7 mouse cellular contexts compared by ENCODE assay signal in the genomic region with DNA sequence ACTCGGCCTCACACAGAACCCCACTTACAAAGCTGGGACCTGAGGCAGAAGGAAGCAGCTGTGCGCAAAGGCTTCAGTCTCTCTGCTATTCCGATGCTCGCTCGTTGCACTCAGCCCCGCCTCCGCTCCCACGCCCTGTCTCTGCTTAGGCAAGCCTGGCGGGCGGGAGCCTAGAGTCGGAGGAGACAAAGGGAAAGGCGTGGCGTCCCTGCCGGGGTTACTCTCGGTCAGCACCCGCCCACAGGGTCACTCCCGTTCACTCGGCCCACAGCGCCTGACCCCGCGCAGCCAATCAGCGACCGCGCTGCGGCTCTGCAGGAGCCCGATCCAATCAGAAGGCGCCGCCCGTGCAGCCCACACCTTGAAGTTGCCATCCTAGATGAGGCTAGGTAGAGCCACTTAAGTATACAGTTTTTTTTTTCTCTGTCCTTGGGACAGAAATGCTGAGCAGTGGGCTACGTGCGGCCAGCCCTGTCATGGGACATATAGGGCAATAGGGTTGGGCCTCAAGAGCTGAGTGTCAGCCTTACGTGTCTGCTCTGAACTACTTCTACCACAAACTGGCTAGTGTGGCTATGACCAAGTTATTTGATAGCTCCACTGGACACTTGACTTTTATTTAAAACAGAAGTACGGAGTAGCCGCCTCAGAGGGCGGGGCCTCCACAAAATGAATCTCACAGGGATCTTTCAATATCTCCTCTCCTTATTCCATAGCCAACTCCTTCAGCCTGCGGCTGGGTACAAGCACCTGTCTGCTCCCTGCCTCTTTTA. TPM values are rescaled to one million over a fixed set of nuclear protein-coding genes. Genes with fewer than 3 reads are reported as not detected.
DNase-seq lines count a peak whose midpoint lies in the region; ATAC-seq lines count a peak whose summit lies in the region.

No protein-coding gene starts in this region.

- peak; percentile 96 for ATAC-seq in embryonic facial prominence, embryonic 11.5 days (replicated peaks; ENCODE audit: insufficient number of reproducible peaks, low FRiP score, low TSS enrichment, low read depth)
- peak; percentile 99 for ATAC-seq in limb, embryonic 11.5 days (ENCODE audit: insufficient number of reproducible peaks, low FRiP score, low TSS enrichment, low read depth)
- ATAC-seq in midbrain, embryonic 14.5 days (ENCODE audit: low FRiP score, low TSS enrichment): peak; percentile 97

- 2% methylated on average over 36 of the region's 36 CpGs for WGBS in embryonic facial prominence, embryonic 11.5 days
- 2% methylated on average over 36 of the region's 36 CpGs for WGBS in limb, embryonic 11.5 days
- 3% methylated on average over 36 of the region's 36 CpGs for WGBS in midbrain, embryonic 14.5 days

- H3K27ac ChIP-seq in embryonic facial prominence, embryonic 11.5 days (replicated peaks; ENCODE audit: low read depth, low read length): peak overlapping the region; percentile 74
- H3K27ac ChIP-seq in limb, embryonic 11.5 days (replicated peaks; ENCODE audit: low read depth, low read length): peak overlapping the region; percentile 68
- H3K27ac ChIP-seq in midbrain, embryonic 14.5 days (replicated peaks; ENCODE audit: low read depth, low read length): peak overlapping the region; percentile 84

- H3K9ac ChIP-seq in embryonic facial prominence, embryonic 11.5 days (replicated peaks; ENCODE audit: low read length): peak overlapping the region; percentile 56
- H3K9ac ChIP-seq in limb, embryonic 11.5 days (ENCODE audit: low read length): peak overlapping the region; percentile 52
- H3K9ac ChIP-seq in midbrain, embryonic 14.5 days (replicated peaks; ENCODE audit: low read length): peak overlapping the region; percentile 54

- no peaks in the 10 kb centered on the region for H3K9me3 ChIP-seq in embryonic facial prominence, embryonic 11.5 days (replicated peaks; ENCODE audit: control insufficient read depth, low read length)
- no peaks in the 10 kb centered on the region for H3K9me3 ChIP-seq in limb, embryonic 11.5 days (ENCODE audit: control insufficient read depth, low read length)
- H3K9me3 ChIP-seq in midbrain, embryonic 14.5 days (ENCODE audit: control insufficient read depth, low read length): no peaks in the 10 kb centered on the region

- H3K4me2 ChIP-seq in embryonic facial prominence, embryonic 11.5 days (ENCODE audit: low read depth, low read length): peak overlapping the region; percentile 63
- peak overlapping the region; percentile 84 for H3K4me2 ChIP-seq in limb, embryonic 11.5 days (ENCODE audit: low read depth, severe bottlenecking)
- peak overlapping the region; percentile 77 for H3K4me2 ChIP-seq in midbrain, embryonic 14.5 days (ENCODE audit: low read length)

- no peaks in the 10 kb centered on the region for H3K27me3 ChIP-seq in embryonic facial prominence, embryonic 11.5 days (ENCODE audit: control insufficient read depth, insufficient read depth, low read length)
- H3K27me3 ChIP-seq in limb, embryonic 11.5 days (ENCODE audit: control insufficient read depth, insufficient read depth, low read length): no peaks in the 10 kb centered on the region
- no peaks in the 10 kb centered on the region for H3K27me3 ChIP-seq in midbrain, embryonic 14.5 days (ENCODE audit: control insufficient read depth, insufficient read depth, low read length)

- no peaks in the 10 kb centered on the region; the same call in 1 of the 2 replicates for H3K4me1 ChIP-seq in embryonic facial prominence, embryonic 11.5 days (ENCODE audit: control insufficient read depth, insufficient read depth, low read length)
- peaks cover 21% of the 10 kb centered on the region for H3K4me1 ChIP-seq in limb, embryonic 11.5 days (ENCODE audit: control insufficient read depth, insufficient read depth, low read length)
- peaks cover 19% of the 10 kb centered on the region for H3K4me1 ChIP-seq in midbrain, embryonic 14.5 days (ENCODE audit: control insufficient read depth, insufficient read depth, low read length)

- peak overlapping the region; percentile 34 for H3K4me3 ChIP-seq in embryonic facial prominence, embryonic 11.5 days (ENCODE audit: low read depth, low read length)
- H3K4me3 ChIP-seq in limb, embryonic 11.5 days (ENCODE audit: low read depth, low read length): peak overlapping the region; percentile 35
- peak overlapping the region; percentile 45 for H3K4me3 ChIP-seq in midbrain, embryonic 14.5 days (replicated peaks; ENCODE audit: low read depth, low read length)

- H3K36me3 ChIP-seq in embryonic facial prominence, embryonic 11.5 days (replicated peaks; ENCODE audit: control insufficient read depth, insufficient read depth, low read depth, low read length): no peaks in the 10 kb centered on the region
- H3K36me3 ChIP-seq in limb, embryonic 11.5 days (ENCODE audit: control insufficient read depth, insufficient read depth, low read length): no peaks in the 10 kb centered on the region
- H3K36me3 ChIP-seq in midbrain, embryonic 14.5 days (ENCODE audit: control insufficient read depth, insufficient read depth, low read length): no peaks in the 10 kb centered on the region

- peak; percentile 99 for DNase-seq in adrenal gland, postnatal 14 days
- DNase-seq in embryonic facial prominence, embryonic 11.5 days (ENCODE audit: low spot score): peak; percentile 100
- DNase-seq in heart, adult 11 months: peak; percentile 100
- peak; percentile 90 for DNase-seq in kidney, adult 18-20 months
- peak; percentile 99 for DNase-seq in limb, embryonic 11.5 days (ENCODE audit: low spot score)
- DNase-seq in midbrain, embryonic 14.5 days: peak; percentile 98
- peak; percentile 91 to 96 for DNase-seq in spleen, adult 18-20 months

RNA-seq across cellular contexts. Expression of a gene that starts 45.2 kb away (rescaled TPM):
- total RNA-seq in adrenal gland, postnatal 14 days (2021): 0.15 TPM in 1 of 2 replicates, not detected in the other
- 0.22 and 0.59 TPM in 2 replicates for polyA plus RNA-seq in embryonic facial prominence, embryonic 11.5 days (2014; fragmentation: Nextera tagmentation; extraction: Ambion mirVana)
- polyA plus RNA-seq in limb, embryonic 11.5 days (2014; fragmentation: Nextera tagmentation; extraction: Ambion mirVana): 0.40 TPM in 1 of 2 replicates, not detected in the other
- 4.4 and 4.5 TPM in 2 replicates for polyA plus RNA-seq in midbrain, embryonic 14.5 days (2014; fragmentation: Nextera tagmentation; extraction: Ambion mirVana)

RNA-seq across cellular contexts. Expression of a gene that starts 45.2 kb away (rescaled TPM):
- 337 and 408 TPM in 2 replicates for total RNA-seq in adrenal gland, postnatal 14 days (2021)
- polyA plus RNA-seq in embryonic facial prominence, embryonic 11.5 days (2014; fragmentation: Nextera tagmentation; extraction: Ambion mirVana): 298 and 305 TPM in 2 replicates
- 309 and 322 TPM in 2 replicates for polyA plus RNA-seq in limb, embryonic 11.5 days (2014; fragmentation: Nextera tagmentation; extraction: Ambion mirVana)
- polyA plus RNA-seq in midbrain, embryonic 14.5 days (2014; fragmentation: Nextera tagmentation; extraction: Ambion mirVana): 194 and 281 TPM in 2 replicates

RNA-seq across cellular contexts. Expression of a gene that starts 56.0 kb away (rescaled TPM):
- total RNA-seq in adrenal gland, postnatal 14 days (2021): not detected in 2 replicates
- 0.10 TPM in 1 of 2 replicates, not detected in the other for polyA plus RNA-seq in embryonic facial prominence, embryonic 11.5 days (2014; fragmentation: Nextera tagmentation; extraction: Ambion mirVana)
- polyA plus RNA-seq in limb, embryonic 11.5 days (2014; fragmentation: Nextera tagmentation; extraction: Ambion mirVana): not detected in 2 replicates
- not detected in 2 replicates for polyA plus RNA-seq in midbrain, embryonic 14.5 days (2014; fragmentation: Nextera tagmentation; extraction: Ambion mirVana)

Comparison
In these comparisons a context has a peak if more than half of its experiments do, and no peak if none do; other contexts are left out.
1. Peak in every context shown above with its lines: DNase-seq, ATAC-seq, H3K4me3 ChIP-seq and H3K27ac ChIP-seq.